Mouse (Mus musculus): Measurements from ENCODE around the gene Srp54a. TPM values are rescaled to one million over a fixed set of nuclear protein-coding genes. Genes with fewer than 3 reads are reported as not detected.

Gene Srp54a
- 67.9 to 78.7 TPM (median 77.6 TPM) in 4 replicates for total RNA-seq (2023; ENCODE audit: inconsistent age)

DNA sequence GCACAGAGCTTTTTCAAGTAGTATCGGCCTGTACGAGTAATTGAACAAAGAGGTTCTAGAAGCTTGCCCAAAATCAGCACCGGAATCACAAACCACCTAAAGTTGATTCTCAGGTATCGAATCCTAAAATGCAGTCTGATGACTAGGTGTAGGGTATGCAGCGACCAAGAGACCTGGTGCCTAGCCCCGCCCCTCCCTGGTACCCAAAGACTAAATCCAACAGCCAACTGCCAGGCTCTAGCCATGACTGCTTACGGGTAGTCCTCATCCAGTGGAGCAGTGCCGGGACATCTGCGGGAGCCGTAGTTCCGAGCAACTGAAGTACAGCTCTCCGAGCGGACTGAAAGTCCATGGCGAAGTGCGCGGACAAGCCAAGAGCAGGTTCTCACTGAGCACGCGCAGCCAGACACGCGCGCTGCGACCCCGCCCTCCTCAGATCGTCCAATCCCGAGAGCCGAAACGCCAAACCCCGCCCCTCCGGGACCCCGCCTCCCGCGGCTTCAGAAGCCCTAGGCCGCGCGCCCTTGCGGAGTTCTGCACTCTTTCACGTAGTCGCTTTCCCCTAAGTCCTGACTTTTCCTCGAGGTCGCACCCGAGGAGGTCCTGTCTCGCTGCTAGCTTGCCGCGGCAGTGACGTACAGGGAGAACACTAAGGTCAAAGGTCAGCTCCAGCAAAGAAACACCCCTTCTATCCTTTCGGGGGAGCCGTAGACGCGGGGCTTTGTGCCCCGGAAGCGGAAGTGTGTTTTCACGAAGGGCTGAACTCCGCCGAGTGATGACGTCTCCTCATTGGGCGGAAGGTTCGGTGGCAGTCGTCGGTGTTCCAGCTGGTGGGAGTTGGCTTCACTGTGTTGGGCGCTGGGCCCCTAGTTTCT lies at the start of gene Srp54a, which contains the start of gene 2700097O09Rik:
TSS of gene Srp54a (plus strand) at position 537 of the 875 bp plus-strand sequence.
TSS of gene 2700097O09Rik (minus strand) at position 385 of the 875 bp plus-strand sequence.

DNA sequence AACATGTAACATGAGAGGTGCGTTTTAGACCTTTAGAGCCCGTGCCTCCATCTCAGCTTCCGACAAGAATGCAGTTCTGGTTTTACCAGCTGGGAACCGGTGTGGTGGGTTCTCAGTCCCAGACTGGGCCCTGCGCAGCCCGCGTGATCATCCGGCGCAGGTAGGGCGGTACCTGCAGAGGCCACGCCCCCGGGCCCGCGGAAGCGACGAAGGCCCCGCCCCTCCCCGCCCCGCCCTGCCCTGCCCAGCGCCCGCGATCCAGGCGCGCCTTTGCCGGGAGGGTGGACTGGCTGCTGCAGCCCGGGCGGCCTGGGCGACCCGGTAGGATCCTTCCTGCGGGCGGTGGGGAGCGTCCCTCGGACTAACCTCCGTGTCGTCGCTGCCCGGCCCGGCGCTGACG lies 44.2 kb downstream of the Srp54a start, which contains the start of gene Fam177a:
TSS of gene Fam177a (plus strand) at position 228 of the 400 bp plus-strand sequence.

GRCm38 (mm10) chr12:55154559-55155448 lies 74.7 kb downstream of the Srp54a start, which contains the start of gene Srp54b:
Gene Srp54b (plus strand): TSS chr12:55155104.

Other genes with a start within 250 kb of the Srp54a start
- gene Cfl2, start 217.4 kb upstream of the Srp54a start, total RNA-seq (2023; ENCODE audit: inconsistent age), result 37.4 to 47.9 TPM (median 41.3 TPM) in 4 replicates
- gene Gm20403, start 93.7 kb upstream of the Srp54a start, total RNA-seq (2023; ENCODE audit: inconsistent age), result not detected in 4 replicates
- 252 to 283 TPM (median 268 TPM) in 4 replicates for gene Baz1a, start 65.9 kb upstream of the Srp54a start, total RNA-seq (2023; ENCODE audit: inconsistent age)
- 7.3 to 9.7 TPM (median 7.8 TPM) in 4 replicates for gene 2700097O09Rik, start 152 bp upstream of the Srp54a start, total RNA-seq (2023; ENCODE audit: inconsistent age)
- gene Fam177a, start 44.2 kb downstream of the Srp54a start, total RNA-seq (2023; ENCODE audit: inconsistent age), result 4.3 TPM in 1 of 4 replicates, not detected in the others
- 30.4 to 49.8 TPM (median 39.3 TPM) in 4 replicates for gene Srp54b, start 74.8 kb downstream of the Srp54a start, total RNA-seq (2023; ENCODE audit: inconsistent age)
- gene 1700047I17Rik2, start 119.3 kb downstream of the Srp54a start, total RNA-seq (2023; ENCODE audit: inconsistent age), result 4.9 to 12.6 TPM (median 9.7 TPM) in 4 replicates
- 24.4 to 29.6 TPM (median 29.4 TPM) in 4 replicates for gene Srp54c, start 149.9 kb downstream of the Srp54a start, total RNA-seq (2023; ENCODE audit: inconsistent age)
- gene 1110008L16Rik, start 219.3 kb downstream of the Srp54a start, total RNA-seq (2023; ENCODE audit: inconsistent age), result 10.4 to 12.7 TPM (median 11.2 TPM) in 4 replicates
- 19.1 to 22.7 TPM (median 21.4 TPM) in 4 replicates for gene Ppp2r3c, start 222.7 kb downstream of the Srp54a start, total RNA-seq (2023; ENCODE audit: inconsistent age)